Mouse (Mus musculus) left cerebral cortex, postnatal 14 days (tissue): Measurements from ENCODE around the gene Mzf1. TPM values are rescaled to one million over a fixed set of nuclear protein-coding genes. Genes with fewer than 3 reads are reported as not detected.
"Not testable (repeated sequence)": the region's sequence is repeated elsewhere in the genome, so short reads cannot be mapped to it uniquely, and the experiment has no call there.

Experiments
- DNase-seq, 2 experiments: peaks; one replicate each; pipeline ENCODE4 v3.0.0; 2021 to 2022; ENCODE audit warnings: low spot score in 2 of 2, mixed read lengths in 1 of 2
- intact Hi-C: fragments of 180-260 bp; cut with DNase I; formaldehyde crosslinking; loops from one replicate; pipeline ENCODE4 v1.15.1; 2025
- long read RNA-seq, 2 experiments: library from polyadenylated mRNA; stranded (forward); transcript quantifications; one replicate each; pipeline ENCODE4 v2.0.0; 2021
- total RNA-seq, 2 experiments: library from RNA; stranded (reverse); gene quantifications; 2 replicates each; pipeline ENCODE4 v1.2.3; 2021

Gene Mzf1
- total RNA-seq = 10 to 100 TPM; 15.5 to 16.7 TPM
- long read RNA-seq, experiment 1, transcript Mzf1-205 (6 exons, 3,340 nt) = major isoform, 5 of 22 reads
- long read RNA-seq, experiment 1, partial matches to known transcripts = 3 of 22 reads
- long read RNA-seq, experiment 1, other reads (novel, unspliced or antisense) = 13 of 22 reads
- long read RNA-seq, experiment 2, transcript Mzf1-205 (6 exons, 3,340 nt) = major isoform, 6 of 26 reads
- long read RNA-seq, experiment 2, partial matches to known transcripts = 1 of 26 reads
- long read RNA-seq, experiment 2, other reads (novel, unspliced or antisense) = 16 of 26 reads

DNA sequence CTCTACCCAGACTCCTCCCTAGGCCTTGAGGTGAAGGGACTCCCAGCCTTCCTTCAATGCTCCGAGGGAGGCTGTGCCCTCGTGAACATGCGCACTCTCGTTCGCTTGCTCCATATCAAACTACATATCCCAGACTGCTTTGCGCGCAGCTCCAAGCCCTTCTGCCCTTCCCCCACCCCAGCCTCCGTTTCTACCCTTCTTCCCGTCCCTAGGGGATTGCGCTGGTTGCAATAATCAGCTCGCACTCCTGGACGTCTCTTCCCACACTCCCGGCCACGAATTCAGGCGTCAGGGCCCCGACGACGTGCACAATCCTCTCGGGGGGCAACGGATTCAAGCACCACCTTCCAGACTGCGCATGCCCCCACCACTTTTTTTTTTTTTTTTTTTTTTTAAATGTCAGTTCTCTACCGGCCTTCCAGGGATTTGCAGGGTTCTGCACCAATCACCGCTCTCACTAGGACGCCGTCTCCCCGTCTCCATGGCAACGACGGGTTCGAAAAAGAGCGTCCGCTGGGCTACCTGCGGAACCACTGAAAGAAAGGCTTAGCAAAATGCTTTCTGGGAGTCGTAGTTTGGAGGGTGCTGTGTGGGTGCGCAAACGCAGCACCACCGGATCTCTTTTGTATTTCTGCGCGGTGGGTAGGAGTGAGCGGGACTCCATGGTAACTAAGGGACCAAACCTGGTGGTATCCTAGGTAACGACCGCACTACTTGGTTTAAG is at the start of gene Mzf1:
Mzf1 (minus strand) TSS at position 478 of the 724 bp plus-strand sequence.
- peak; percentile 98 to 99 for DNase-seq
- intact Hi-C loops = loop anchor here (5.0 kb wide), 1 partner anchor 228 kb away; no protein-coding TSS in a partner anchor

DNA sequence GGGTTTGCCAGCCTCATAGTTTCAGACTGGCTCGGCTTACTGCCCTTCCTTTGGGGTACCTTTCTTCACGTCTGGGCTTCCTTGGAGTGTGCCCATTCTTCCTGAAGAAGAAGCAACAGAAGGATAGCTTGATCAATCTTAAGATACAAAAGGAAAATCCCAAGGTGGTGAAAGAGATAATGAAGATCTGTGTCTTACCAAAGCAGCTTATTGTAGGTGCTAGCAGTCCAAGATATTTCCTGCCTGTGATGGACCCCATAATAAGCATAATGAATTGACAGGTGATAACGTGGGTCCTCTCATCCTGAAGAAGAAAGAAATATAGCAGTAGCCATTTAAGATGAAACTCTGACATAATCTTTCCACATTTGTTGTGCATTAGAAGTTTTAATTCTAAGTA is 40.5 kb upstream of the Mzf1 start, which contains the start of gene Vmn1r85:
Vmn1r85 (minus strand) TSS at position 101 of the 400 bp plus-strand sequence.
- DNase-seq = no peak
- intact Hi-C loops = no loop called here

DNA sequence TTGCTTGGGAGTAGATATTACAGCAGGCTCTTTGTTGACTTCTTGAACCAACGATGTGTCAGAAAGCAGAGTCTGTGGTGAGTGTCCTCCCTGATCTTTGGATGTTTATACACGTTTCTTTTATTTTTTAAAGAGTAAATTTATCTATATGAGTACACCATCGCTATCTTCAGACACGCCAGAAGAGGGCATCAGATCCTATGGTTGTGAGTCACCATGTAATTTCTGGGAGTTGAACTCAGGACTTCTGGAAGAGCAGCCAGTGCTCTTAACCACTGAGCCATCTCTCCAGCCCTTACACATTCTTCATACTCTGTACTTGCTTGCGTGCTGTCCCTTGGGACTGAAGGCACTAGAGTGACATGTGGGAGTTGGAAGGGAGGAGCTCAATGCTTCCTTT is 17.7 kb upstream of the Mzf1 start:
- DNase-seq = no peak
- intact Hi-C loops = loop anchor here (10.0 kb wide), 1 partner anchor 443 kb away; no protein-coding TSS in a partner anchor

DNA sequence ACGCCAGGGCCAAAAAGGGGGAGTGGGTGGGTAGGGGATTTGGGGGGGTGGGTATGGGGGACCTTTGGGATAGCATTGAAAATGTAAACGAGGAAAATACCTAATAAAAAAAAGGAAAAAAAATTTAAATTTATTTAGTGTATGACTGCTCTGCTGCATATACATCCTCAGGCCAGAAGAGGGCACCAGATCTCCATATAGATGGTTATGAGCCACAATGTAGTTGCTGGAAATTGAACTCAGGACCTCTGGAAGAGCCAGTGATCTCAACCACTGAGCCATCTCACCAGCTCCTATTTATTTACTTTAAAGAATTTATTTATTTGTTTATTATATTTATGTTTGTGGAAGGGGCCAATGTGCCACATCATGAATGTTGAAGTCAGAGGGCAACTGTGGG is 8.8 kb upstream of the Mzf1 start:
- intact Hi-C loops, DNase-seq: not testable (repeated sequence)

DNA sequence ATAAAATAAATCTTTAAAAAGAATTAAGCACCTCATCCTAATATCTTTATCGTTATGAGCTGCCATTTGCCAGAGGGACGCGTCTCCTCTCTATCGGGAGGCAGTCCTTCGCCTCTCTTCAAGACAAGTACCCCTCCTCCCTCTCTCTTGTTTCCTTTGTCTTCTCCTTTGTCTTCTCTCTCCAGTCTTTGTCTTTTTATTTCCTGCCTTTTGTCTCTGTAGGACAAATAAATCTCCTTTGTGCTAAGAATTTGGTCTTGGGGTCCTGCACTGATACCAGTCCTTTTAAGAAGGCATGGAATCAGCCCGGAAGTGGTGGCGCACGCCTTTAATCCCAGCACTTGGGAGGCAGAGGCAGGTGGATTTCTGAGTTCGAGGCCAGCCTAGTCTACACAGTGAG is 5.0 kb upstream of the Mzf1 start:
- intact Hi-C loops = no loop called here
- DNase-seq = no peak

DNA sequence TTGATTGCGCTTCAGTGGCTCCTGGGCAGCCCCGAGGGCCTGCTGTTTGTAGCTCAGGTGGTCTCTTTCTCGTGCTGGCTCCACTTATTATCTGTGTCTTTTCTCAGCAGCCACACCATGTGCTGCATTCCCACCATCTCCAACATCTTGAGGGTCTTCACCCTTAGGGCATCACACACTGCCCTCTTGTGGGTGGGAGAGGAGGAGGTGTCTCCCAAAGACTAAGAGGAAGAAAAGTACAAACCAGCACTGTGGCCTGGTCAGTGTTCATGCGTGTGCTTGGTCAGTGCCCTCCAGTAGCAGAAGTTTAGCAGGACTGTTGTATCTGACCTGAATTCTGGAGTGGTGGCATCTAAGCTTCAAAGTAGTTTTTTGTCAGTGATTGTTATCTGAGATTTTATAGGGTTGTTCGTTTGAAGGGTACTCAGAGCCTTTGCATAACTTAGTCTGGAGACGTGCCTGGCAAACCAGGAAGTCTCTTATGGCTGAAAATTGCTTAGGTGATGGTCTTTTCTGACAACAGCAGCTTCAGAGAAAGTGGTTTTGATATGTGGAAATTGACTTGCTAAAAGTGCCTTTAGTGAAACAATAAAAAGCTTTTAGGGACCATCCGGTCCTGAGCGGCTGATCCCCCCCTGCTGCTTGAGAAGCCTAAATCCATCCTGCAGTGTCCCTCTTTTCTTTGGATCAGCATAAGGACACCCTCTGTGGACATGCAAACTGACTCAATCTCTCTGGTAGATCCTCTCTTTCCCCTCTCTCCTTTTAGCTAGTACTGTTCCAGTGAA is 2.5 kb upstream of the Mzf1 start:
- intact Hi-C loops = no loop called here

DNA sequence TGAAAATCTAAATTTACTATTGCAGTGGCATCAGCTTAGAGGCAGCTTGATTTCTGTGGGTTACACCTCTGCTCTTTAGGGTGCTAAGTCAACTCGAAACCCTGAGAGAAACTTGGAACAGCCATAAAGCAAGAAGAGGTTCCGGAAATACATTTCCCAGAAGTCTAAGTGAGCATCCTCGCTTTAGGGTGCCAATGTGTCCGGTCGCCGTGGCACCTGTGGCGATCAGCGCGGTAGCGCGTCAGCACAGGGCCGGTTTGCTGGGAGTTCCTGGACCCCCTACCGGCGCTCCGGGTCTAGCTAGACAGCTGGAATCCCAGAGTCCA is 640 bp downstream of the Mzf1 start:
- intact Hi-C loops = loop anchor here (5.0 kb wide), 1 partner anchor 228 kb away; no protein-coding TSS in a partner anchor
- peak in 1 of 2 experiments; percentile 64 for DNase-seq

More for the DNA sequence above, 2.5 kb upstream of the Mzf1 start:
- no peak for DNase-seq

DNA sequence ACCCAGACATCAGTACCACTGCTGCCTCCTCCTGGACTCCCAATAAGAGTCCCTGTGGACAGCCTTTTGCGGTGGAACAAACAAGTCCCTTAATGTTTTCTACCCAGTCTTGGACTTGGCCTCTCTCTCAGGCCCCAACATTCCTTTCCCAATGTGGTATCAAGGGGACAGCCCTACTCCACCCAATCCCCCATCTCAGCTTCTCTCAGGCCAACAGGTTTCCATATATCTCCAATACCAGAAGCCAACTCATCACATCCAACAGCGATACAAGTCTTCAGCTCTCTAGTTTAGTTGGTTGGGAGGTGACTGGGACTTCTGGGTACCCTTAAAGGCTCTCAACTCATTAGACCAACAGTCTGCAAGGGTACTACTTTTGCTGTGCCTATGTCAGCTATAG is 1.1 kb downstream of the Mzf1 start:
- intact Hi-C loops = loop anchor here (5.0 kb wide), 1 partner anchor 229 kb away; no protein-coding TSS in a partner anchor

DNA sequence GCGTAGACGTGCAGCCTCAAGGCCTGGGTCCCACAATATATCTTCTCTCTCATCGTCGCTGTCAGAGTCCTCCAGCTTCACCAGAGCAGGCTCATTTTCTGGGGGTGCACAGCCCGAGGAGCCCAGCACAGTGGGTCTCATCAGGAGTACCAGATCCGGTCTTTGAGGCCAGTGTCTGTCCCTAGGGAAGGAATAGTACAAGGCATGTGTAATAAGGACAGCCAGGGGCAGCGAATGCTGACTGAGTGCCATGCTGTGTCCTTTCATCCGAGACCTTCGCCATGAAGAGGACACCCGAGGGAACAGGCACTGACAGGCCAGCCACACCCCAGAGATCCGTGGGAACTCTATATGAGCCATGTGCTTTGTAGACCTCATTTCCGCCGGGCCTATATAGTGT is 1.6 kb downstream of the Mzf1 start:
- no peak for DNase-seq
- intact Hi-C loops = loop anchor here (5.0 kb wide), 1 partner anchor 229 kb away; no protein-coding TSS in a partner anchor

More for the DNA sequence above, 1.1 kb downstream of the Mzf1 start:
- DNase-seq = no peak

DNA sequence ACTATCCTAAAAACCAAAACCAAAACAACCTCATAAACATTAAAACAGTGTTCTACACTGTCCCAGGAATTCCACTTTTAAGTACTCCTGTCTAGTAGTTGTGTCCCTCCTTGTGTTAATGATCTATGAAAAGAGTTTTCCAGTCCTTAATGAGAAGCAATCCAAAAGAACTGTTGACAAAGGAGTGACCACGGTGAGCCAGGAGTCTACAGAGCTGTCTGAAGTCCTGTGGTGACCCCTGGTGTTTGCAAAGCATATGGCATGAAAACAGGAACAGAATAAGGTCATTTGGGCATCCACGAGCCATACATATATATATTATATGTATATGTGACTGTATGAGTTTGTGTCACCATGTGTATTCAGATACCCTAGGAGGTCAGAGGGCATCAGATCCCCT is 8.5 kb downstream of the Mzf1 start:
- DNase-seq = peak; percentile 57 to 72
- intact Hi-C loops = loop anchor here (2.0 to 10.0 kb wide), 2 partner anchors 37 to 131 kb away; no protein-coding TSS in a partner anchor

DNA sequence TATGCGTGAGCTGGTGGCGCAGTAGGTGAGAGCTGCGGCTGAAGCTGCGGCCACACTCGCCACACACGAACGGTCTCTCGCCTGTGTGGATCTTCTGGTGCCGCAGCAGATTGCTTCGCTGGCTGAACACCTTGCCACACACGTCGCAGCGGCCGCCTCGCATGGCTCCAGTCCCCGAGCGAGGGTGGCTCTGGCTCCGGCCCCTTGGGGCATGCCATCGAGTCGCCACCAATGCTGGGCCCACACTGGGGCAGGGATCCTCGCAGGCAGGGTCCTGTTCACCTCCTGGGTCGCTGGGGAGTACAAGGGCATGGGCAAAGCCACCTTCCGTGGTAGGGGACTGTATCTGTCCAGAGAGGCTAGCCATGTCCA is 10.3 kb downstream of the Mzf1 start:
- DNase-seq = no peak
- intact Hi-C loops = loop anchor here (10.0 kb wide), 1 partner anchor 129 kb away; no protein-coding TSS in a partner anchor

DNA sequence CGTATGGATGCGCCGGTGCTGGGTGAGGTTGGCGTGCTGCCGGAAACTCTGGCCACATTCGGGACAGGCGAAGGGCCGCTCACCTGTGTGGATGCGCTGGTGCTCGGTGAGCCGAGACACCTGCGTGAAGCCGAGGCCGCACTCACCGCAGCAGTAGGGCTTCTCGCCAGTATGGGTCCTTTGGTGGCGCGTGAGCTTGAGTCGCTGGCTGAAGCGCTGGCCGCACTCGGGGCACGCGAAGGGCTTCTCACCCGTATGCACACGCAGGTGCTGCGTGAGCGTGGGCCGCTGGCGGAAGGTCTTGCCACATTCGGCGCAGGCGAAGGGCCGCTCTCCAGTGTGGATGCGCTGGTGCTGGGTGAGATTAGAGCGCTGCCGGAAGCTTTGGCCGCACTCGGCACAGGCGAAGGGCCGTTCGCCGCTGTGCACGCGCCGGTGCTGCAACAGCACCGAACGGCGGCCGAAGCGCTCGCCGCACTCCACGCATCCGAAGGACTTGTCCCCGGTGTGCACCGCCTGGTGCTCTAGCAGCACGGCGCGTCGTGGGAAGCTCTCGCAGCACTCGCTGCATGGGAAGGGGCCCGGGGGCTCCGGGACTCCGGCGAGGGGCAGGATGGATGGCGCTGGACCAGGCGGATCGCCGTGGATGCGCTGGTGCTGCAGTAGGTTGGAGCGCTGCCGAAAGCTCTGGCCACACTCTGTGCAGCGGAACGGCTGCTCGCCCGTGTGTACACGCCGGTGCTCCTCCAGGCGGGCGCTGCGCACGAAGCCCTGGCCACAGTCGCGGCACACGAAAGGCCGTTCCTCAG is 10.9 kb downstream of the Mzf1 start:
- intact Hi-C loops = loop anchor here (10.0 kb wide), 1 partner anchor 129 kb away; no protein-coding TSS in a partner anchor
- DNase-seq = no peak

DNA sequence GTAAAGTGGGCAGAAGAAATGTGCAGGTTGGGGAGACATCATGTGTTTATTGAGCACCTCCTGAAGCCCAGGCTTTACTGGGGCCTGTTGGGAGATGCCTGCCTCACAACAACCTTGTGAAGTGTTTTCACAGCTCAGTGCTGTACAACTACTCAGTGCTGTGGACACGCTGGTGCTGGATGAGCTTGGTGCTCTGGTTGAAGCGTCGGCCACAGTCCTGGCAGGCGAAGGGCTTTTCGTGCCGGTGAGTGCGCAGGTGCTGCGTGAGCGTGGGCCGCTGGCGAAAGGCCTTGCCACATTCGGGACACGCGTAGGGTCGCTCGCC is 11.5 kb downstream of the Mzf1 start:
- no peak for DNase-seq
- intact Hi-C loops = loop anchor here (10.0 kb wide), 1 partner anchor 128 kb away; no protein-coding TSS in a partner anchor

DNA sequence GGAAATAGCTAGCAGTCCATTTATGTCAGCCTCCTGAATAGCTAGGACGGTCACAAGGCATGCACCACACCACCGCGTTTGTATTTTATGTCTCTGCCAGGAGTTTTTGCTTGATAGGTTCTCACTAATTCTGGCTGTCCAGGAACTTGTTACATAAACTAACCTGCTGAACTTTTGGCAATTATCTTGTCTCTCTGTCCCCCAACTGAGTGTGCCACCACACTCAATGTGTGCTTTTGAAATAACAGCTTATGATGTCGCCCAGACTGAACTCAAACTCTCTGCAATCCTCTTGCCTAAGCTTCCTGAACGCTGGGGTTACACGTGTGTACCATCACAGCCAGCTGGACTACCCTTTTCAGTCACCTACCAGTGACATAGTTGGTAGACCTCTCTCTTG is 12.1 kb downstream of the Mzf1 start:
- intact Hi-C loops = loop anchor here (10.0 kb wide), 1 partner anchor 128 kb away; no protein-coding TSS in a partner anchor

DNA sequence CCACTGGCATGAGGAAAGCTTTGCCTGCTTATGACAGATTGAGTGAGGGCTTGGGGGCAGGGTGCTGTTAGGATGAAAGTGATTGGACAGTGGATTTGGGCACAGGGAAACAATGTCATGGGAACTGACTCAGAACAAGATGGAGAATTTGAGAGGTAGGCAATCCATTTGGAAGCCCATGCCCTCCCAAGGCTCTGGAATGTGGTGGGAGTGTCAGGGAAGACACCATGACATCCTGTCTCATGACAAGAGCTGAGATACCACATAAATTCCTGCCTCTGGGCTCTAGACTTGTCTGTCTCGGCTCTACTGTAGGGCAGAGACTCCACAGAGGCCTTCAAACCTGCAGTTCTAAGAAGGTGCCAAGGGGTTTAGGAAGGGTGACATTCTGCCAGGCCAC is 13.3 kb downstream of the Mzf1 start:
- DNase-seq = no peak
- intact Hi-C loops = loop anchor here (10.0 kb wide), 1 partner anchor 126 kb away; no protein-coding TSS in a partner anchor

More for the DNA sequence above, 12.1 kb downstream of the Mzf1 start:
- no peak for DNase-seq

DNA sequence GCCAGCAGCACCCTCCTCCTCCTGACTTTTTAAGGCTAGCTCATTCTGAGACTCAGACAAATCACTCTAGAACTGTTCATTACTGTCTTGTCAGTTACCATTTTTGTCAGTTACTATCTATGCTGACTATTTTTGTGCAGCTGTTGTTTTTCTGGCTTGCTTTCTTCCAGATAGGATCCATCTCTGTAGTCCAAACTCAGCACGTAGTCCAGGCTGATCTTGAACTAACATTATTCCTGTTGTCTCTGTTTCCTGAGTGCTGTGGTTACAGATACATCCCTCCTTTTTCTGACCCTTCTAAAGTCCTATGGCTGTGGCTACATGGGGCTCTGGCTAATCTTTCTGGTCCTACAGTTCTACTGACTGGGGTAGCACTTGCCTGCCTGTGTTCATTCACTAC is 15.4 kb downstream of the Mzf1 start:
- DNase-seq = no peak
- intact Hi-C loops = no loop called here

DNA sequence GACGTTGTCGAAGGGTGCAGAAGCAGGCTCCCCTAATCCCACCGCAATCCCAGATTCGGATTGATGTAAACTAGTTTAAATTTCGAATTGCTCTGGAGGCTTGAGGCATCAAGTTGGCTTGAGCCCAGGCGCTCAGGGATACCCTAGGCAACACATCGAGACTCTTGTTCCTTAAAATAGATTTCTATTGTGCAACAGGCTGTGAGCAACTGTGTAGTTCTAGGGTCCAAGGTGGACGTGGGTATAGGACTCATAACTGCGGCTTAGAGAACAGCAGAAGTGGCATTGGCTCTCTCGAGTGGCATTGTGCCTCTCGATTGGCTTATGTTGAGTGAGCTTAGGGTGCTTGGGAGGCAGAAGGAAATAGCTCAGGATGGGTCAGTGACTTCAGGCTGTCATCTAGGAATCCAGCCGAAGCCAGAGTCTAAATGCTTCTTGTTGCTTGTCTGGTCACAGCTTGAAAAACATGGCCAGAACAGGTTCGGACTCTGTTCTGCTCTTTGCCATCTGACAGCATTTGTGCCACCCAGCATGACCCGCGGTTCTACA is 15.9 kb downstream of the Mzf1 start:
- DNase-seq = no peak
- intact Hi-C loops = no loop called here

DNA sequence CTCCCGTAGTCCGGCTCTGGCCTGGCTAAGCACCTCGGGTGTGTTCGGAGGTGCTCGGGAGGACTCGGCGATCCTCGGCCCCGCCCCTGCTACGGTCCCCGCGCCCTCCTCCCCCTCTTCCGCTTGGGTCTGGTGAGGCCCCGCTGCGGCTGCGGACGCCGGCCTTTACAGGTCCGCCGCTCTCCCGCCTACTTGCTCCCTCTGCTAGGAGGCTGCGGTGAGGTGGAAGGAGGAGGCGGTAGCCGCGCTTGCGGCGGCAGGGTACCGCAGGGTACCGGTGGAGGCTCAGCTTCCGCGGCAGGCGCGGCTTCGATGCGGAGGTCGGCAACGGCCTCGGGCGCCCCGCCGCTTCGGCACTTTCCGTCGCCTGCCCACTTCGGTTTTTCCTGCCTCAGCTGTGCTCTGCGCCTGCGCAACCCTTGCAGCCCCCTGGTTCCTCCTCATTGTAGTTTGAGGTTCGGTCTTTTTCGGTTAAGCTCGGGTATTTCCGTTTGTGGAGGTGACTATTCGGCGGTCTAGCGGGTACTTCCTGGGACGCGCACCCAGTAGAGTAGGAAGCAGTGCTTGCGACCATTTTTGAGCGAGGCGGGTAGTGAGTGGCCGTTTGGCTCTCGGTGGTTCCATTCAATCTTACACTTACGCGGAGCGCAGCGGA is 16.5 kb downstream of the Mzf1 start, which contains the start of gene Ube2m:
Ube2m (minus strand) TSS at position 375 of the 655 bp plus-strand sequence.
- intact Hi-C loops = no loop called here
- peak; percentile 100 for DNase-seq
